Mouse (Mus musculus) B cell, adult 67 days (primary cell): ENCODE data around the gene Mup1. TPM values are rescaled to one million over a fixed set of nuclear protein-coding genes. Genes with fewer than 3 reads are reported as not detected.

Experiments
- total RNA-seq, 2 experiments: library from RNA; stranded (reverse); gene quantifications; 4 replicates each; pipeline ENCODE4 v1.2.4; 2023

Gene Mup1
- total RNA-seq, result not detected

DNA sequence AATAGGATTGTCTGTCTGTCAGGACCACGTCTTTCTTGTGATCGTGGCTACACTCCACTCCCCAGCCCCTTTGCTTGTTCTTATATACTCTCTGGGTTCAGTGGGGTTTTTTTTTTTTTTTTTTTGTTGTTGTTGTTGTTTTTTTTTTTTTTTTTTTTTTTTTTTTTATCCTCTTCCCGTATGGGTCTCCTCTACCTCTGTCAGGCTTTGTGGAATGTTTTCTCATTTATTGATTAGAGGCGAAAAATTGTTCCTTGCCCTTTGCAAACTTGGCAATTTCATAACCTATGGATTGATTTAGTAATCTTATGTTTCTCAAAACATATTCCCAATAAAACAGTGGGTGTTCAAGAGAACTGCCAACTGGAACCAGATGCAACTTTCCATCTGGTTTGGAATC lies at the start of gene Mup1:
TSS of gene Mup1 (minus strand) at position 101 of the 400 bp plus-strand sequence.

Other genes starting within 250 kb of the Mup1 start
- not detected for gene Mup9, start 80.0 kb downstream of the Mup1 start, total RNA-seq
- not detected for gene Mup10, start 80.2 kb upstream of the Mup1 start, total RNA-seq
- not detected for gene Mup11, start 160.5 kb upstream of the Mup1 start, total RNA-seq
- not detected for gene Mup12, start 239.4 kb upstream of the Mup1 start, total RNA-seq